Mouse (Mus musculus) brain, embryonic 14.5 days (tissue): ENCODE measurements at regions not wholly inside any gene's neighbourhood (a gene's known extent, or its start where the extent isn't known, plus 50 kb on each side); places are given as distances from the start of the nearest gene placed in this dataset.
A peak's percentile ranks its signal among the peaks of the same experiment; 100 is the strongest.

ENCODE experiments used
- DNase-seq: peaks from one replicate; pipeline ENCODE4 v3.0.0-alpha.2; 2011; ENCODE audit warnings: low read depth
- CTCF ChIP-seq: fragments of 200-500 bp; IDR thresholded peaks from 2 replicates; pipeline ENCODE4 v1.5.1; 2012; ENCODE audit warnings: inconsistent platforms, mild to moderate bottlenecking, moderate library complexity, borderline replicate concordance; ENCODE audit not compliant: insufficient read depth, insufficient read length; ENCODE audit errors: extremely low read depth
- POLR2A ChIP-seq: fragments of 200-500 bp; IDR thresholded peaks from 2 replicates; pipeline ENCODE4 v1.6.1; 2012; ENCODE audit warnings: mild to moderate bottlenecking, inconsistent platforms, borderline replicate concordance; ENCODE audit not compliant: poor library complexity, insufficient read depth, insufficient read length, severe bottlenecking; ENCODE audit errors: extremely low read depth

DNA sequence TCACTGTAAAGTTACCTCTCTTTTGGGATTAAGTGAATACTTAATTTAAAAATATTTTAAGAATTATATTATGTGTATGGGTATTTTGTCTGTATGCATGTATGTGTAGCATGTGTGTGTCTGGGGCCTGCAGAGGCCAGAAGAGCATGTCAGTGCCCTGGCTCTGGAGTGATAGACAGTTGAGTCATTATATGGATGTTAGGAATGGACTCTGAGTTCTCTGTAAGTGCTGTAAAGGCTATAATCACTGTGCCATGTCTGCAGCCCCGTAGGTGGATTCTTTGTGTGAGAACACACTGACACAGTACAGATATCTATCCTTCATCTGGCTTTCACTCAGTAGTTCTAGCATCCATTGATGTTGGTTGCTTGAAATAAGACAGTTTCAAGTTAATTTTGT lies 2292.7 kb downstream of the 4930444P10Rik start:
- TF ChIP-seq CTCF (no peak), POLR2A (no peak)
- DNase-seq: no peak

DNA sequence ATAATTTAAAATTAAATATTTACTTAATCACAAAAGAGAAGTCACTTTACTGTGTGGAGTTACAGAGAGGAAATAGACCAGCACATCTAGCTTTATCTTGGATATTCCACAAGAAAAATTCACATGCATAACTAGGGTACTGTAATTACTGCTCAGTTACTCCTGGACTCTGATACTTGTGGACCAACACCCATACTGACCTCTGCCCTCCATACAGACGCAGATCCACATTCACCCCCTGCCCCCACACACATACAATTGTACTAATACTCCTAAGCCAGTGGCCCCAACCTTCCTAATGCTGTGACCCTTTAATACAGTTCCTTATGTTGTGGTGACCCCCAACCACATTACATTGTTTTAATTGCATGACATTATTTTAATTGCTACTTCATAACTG lies 2294.3 kb downstream of the 4930444P10Rik start:
- DNase-seq: no peak
- no peak for TF ChIP-seq POLR2A
- TF ChIP-seq CTCF: no peak

DNA sequence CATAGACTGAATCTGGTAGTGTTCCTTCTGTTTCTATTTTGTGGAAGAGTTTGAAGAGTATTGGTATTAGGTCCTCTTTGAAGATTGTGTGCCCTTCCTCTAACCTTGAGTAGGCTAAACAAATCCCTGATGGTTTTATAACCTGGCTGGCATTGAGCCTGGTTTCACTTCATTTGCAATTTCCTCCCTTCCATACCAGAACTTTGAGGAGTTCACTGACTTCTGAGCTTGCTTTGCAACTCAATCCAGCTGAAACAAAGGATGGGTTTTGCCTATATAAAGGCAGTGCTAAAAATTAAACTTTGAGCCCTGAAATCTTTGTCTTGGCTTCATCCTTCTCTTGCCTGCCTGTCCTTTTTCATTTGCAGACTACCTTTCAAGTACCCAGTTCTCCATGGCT lies 2297.9 kb downstream of the 4930444P10Rik start:
- TF ChIP-seq CTCF (no peak), POLR2A (no peak)
- no peak for DNase-seq

DNA sequence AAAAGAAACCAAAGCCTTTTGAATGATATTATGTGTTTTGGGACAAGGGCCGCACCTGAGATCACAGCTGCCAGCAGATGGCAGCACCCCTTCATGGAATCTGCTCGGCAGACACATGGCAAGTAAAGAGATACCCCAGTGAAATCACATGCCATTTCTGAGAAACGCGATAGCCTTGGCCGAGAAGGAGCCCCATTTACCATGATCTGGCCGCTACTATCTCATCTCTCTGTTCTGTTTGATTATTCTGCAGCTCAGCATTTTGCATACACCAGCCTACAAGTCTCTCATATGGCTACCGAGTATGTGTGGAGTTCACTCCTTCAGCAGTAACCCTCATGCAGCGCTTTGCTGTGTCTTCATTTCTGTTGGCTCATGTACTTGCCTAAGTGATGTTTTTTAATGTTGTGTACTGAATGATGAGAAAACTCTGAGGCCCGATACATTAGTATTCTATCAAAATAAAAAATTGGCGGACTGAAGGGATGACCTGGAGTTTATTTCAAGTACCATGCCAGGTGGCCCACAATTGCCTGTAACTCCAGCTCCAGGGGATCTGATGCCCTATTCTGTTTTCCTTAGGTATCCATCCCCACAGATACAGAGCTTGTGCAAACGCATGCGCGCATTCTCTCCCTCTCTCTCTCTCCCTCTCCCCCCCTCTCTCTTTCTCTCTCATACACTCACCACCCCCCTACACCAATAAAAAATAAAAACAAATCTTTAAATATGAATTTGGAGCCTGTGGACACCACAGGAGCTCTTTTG lies 2303.6 kb downstream of the 4930444P10Rik start:
- peak; percentile 92 for TF ChIP-seq CTCF
- no peak for TF ChIP-seq POLR2A

DNA sequence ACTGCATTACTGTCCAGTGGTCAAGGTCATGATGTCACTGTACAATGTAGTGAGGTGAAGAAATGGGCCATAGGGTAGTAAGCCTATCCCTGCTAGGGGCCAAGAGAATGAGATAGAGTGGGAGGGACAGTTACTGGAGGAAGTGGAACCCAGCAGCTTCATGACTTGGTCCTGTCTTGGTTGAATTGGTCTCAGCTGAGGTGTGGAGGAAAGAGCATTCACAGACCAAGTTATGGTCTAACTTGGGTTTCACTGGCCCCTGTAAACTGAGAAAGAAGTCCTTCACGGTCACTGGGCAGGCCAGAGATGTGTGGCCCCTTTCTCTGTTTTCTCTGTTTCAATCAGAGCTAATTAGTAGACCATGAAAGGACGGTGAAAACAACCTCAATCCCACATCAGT lies 2306.1 kb downstream of the 4930444P10Rik start:
- no peak for DNase-seq
- TF ChIP-seq CTCF (no peak), POLR2A (no peak)

More for the DNA sequence above, 2303.6 kb downstream of the 4930444P10Rik start:
- DNase-seq: peak; percentile 92

DNA sequence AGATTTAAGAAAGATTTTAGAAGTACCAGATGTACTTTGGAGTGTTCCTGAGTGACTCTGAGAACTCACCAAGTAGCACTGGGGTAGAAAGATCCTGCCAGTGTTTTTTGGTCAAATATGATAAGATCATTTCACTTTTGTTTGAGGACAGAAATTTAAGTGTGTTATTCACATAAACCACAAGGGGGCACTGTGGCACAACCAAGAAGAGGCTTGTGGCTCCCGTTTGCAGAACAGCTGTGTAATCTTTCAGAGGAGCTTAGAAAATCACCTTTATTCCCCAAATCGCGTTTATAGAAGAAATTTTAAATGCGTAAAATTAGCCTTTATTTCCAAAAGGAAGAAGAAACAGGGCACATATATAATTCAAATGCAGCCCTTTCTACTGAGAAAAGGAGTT lies 2308.7 kb downstream of the 4930444P10Rik start:
- peak; percentile 92 for DNase-seq
- TF ChIP-seq POLR2A (no peak), CTCF (peak; percentile 74; the same call in 1 of the 2 replicates)

DNA sequence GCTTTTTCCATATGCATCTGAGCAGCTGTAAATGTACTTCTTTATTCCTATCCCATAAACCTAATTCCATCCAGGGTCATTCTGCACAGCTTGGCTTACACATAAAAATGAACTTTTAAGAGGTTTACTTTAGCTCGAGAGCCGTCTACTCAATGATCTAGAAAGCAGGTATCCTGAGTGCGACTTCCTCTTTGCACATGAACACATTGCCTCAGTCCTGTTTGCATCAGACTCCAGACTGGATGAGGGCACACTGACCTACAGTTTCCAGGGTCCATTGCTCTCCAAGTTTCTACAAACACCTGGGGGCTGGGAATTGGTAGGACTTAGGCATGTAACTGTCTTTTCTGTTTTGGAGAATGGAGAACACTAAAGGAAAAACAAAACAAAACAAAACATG lies 2310.5 kb downstream of the 4930444P10Rik start:
- no peak for DNase-seq
- no peak for TF ChIP-seq POLR2A

DNA sequence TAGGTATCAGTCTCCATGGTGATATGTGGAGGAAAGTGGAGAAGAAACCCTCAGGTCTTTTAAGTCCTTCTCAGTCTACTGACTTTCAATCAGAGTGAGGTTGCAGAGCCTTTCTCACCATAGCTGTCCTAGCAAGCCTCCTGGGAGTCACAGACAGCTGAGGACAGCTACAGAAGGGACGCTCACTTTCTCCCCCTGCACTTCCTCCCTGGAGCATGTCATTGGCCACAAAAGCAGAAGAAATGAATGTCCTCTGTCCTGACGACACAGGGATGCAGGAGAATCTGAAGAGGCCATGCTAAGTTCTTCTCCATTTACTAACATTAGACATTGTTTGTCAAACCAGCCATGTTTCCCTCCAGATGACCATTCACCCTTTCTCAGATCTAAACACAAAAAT lies 2321.0 kb downstream of the 4930444P10Rik start:
- no peak for TF ChIP-seq CTCF
- no peak for TF ChIP-seq POLR2A
- DNase-seq: no peak

DNA sequence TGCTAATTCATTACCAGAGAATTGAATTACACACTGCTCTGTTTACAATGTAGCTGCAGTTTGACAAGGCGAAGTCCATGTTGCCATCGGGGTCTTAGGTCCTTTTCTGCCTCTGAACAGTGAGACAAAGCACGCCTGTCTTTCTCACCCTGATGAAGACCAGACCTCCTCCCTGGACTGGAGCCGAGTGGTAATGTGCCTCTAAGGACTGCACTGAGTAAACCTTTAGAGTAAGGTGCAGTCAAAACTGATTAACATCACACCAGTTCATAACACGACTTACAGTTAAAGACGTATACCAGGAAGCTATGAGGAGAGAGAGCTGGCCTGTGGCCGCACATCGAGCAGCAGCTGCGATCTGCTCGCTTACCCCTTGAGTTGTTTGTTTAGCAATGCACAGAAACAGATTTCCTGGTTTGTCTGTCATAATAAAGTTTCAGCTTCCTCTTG lies 2322.1 kb downstream of the 4930444P10Rik start:
- TF ChIP-seq POLR2A (no peak), CTCF (no peak)
- no peak for DNase-seq

DNA sequence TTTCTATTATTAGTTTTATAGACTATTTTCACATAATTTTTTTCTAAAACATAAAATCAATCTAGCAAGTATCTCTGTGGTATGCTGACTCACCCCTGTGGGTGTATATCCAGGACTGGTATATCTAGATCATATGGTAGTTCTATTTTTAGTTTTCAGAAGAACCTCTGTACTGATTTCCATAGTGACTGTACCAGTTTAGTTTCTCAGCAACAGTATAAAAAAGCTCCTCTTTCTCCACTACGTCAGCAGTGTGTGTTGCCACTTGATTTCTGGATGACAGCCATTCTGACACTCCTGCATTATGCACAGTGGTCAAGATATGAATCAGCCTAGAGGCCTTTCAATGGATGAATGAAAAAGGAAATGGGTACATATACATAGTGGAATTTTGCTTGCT lies 2338.6 kb downstream of the A830018L16Rik start:
- DNase-seq: no peak
- TF ChIP-seq POLR2A (no peak), CTCF (no peak)

DNA sequence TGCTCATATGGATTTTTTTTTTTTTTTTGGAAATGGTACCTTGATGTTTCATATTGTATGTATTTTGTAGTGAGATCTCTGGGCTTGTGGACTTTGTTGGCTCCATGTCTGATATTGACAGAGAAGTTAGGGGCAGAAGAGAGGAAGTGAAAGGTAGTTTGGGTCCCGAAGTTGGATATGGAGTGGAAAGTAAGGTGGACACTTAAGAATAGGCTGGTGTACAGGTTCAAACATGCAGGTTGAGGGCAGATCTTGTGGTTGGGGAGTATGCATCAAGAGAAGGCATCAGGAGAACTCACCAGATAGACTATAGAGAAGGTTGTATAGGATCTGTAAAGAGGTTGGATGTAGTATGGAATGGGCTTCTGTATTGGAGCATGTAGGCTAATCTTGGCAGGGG lies 2337.5 kb downstream of the A830018L16Rik start:
- no peak for DNase-seq
- TF ChIP-seq POLR2A (no peak), CTCF (no peak)
